ENCODE assay signal across 15 mouse cellular contexts in the genomic region with DNA sequence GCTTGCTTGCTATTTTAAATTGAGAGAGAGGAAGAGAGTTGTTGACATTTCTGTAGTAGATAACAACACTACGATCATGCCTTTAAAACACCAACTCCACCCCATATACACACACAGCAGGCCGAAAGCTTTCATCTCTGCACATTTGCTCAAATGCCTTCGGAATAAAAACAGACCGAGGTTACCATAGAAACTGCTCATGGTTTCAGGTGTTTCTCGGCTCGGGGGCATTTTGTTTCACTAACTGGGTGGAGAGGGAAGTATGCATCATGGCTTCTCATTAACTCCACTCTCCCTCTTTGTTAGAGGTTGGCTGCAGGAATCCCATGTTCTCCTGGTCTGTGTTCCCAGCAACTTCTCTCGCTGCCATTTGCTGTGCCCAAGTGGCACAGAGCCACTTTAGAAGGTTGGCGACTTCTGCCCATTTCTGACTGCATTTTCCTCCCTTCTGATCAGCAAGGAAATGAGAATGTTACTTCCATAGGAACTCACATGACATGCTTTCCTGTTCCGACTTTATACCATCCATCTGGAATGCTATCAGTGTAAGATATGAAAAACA. TPM values are rescaled to one million over a fixed set of nuclear protein-coding genes. Genes with fewer than 3 reads are reported as not detected.
DNase-seq lines count a peak whose midpoint lies in the region; TF ChIP-seq lines count a peak whose summit lies in the region.
"Had no signal": no experiment of that assay in that cellular context is flagged by ENCODE, and none has a peak within 500 bp of the region (broad histone marks: within the 10 kb centered on the region; RNA-seq: fewer than 3 reads in every experiment).

No protein-coding gene starts in this region.

- H3K4me3 ChIP-seq in layer of hippocampus, adult 2 months: no peak overlapping the region
- H3K4me3 ChIP-seq: embryonic facial prominence, embryonic 15.5 days; heart, embryonic 12.5 days; limb, embryonic 12.5 days; midbrain, embryonic 12.5 days had no signal

- no peak for TF ChIP-seq CTCF in layer of hippocampus, adult 2 months (conservative IDR thresholded peaks at IDR 0.05)

- DNase-seq in embryo, embryonic 10.5 days (ENCODE audit: low spot score): peak; percentile 27
- DNase-seq in embryo, embryonic 9.5 days (ENCODE audit: extremely low spot score): no peak
- peak in 1 of 2 experiments; percentile 18 for DNase-seq in layer of hippocampus, adult 2 months (ENCODE audit: low spot score in 2 of 2)
- DNase-seq in layer of hippocampus, postnatal 10 days (ENCODE audit: low spot score in 2 of 2): no peak
- peak; percentile 54 for DNase-seq in CD4-positive helper T cell, adult 2 months (ENCODE audit: low read depth, low spot score)
- DNase-seq in forelimb bud, embryonic 11.5 days (ENCODE audit: low read depth, low spot score): peak; percentile 56
- no peak for DNase-seq in frontal cortex, postnatal 14 days (ENCODE audit: low spot score in 2 of 2)
- DNase-seq in adipocyte (ENCODE audit: low spot score): no peak
- DNase-seq: gastrocnemius, postnatal 10 days; thymus, adult 18-20 months had no signal

- peak overlapping the region; percentile 61 for H3K27ac ChIP-seq in layer of hippocampus, adult 2 months
- H3K27ac ChIP-seq: embryonic facial prominence, embryonic 15.5 days; limb, embryonic 12.5 days; midbrain, embryonic 12.5 days had no signal

RNA-seq across cellular contexts. Expression of a gene that starts 5.6 kb away (rescaled TPM):
- 10 to 100 TPM; 19.1 to 19.9 TPM for total RNA-seq in layer of hippocampus, adult 2 months (2021)
- 10 to 100 TPM; 14.1 to 16.6 TPM for total RNA-seq in layer of hippocampus, postnatal 10 days (2021)

RNA-seq across cellular contexts. Expression of a gene that starts 49.2 kb away (rescaled TPM):
- 10 to 100 TPM; 15.9 to 16.1 TPM for total RNA-seq in layer of hippocampus, adult 2 months (2021)
- 1 to 10 TPM; 5.3 to 6.1 TPM for total RNA-seq in layer of hippocampus, postnatal 10 days (2021)
- total RNA-seq: gastrocnemius, postnatal 10 days had no signal

RNA-seq across cellular contexts. Expression of a gene that starts 55.2 kb away (rescaled TPM):
- total RNA-seq in layer of hippocampus, adult 2 months (2021): not detected
- not detected for total RNA-seq in layer of hippocampus, postnatal 10 days (2021)
- total RNA-seq: gastrocnemius, postnatal 10 days; layer of hippocampus, adult 18-20 months had no signal

Comparison
In these comparisons a context has a peak if more than half of its experiments do, and no peak if none do; other contexts are left out.
1. DNase-seq: peak in embryo, embryonic 10.5 days (single experiment), CD4-positive helper T cell, adult 2 months (single experiment) and forelimb bud, embryonic 11.5 days (single experiment); none in embryo, embryonic 9.5 days (single experiment), layer of hippocampus, postnatal 10 days (0 of 2), frontal cortex, postnatal 14 days (0 of 2) and adipocyte (single experiment).